Mouse (Mus musculus): ENCODE data around the gene Rack1. TPM values are rescaled to one million over a fixed set of nuclear protein-coding genes. Genes with fewer than 3 reads are reported as not detected.
"Not testable (repeated sequence)": the region's sequence is repeated elsewhere in the genome, so short reads cannot be mapped to it uniquely, and the experiment has no call there.

Gene Rack1
- polyA plus RNA-seq (2016; fragmentation: Nextera tagmentation; extraction: Ambion mirVana), result 442 and 512 TPM in 2 replicates

GRCm38 (mm10) chr11:48799921-48800701 is at the start of gene Rack1:
Gene Rack1 (plus strand): TSS chr11:48800332.
- peak; percentile 94 for ATAC-seq (ENCODE audit: low FRiP score)
- Histone ChIP-seq H3K4me1 (peaks cover 33% of the 10 kb centered on the region), H3K27me3 (no peaks in the 10 kb centered on the region), H3K36me3 (peaks cover 37% of the 10 kb centered on the region), H3K4me2 (replicated peaks) (peak within 1 kb of the TSS; percentile 97), H3K9ac (peak within 1 kb of the TSS; percentile 92), H3K9me3 (replicated peaks) (no peaks in the 10 kb centered on the region), H3K27ac (peak within 1 kb of the TSS; percentile 95), H3K4me3 (peak within 1 kb of the TSS; percentile 82)
- WGBS, result under 1% methylated on average over 47 of the region's 47 CpGs

- Histone ChIP-seq H3K4me2 (replicated peaks) (no peak overlapping the region), H3K4me3 (no peak overlapping the region), H3K27ac (no peak overlapping the region), H3K4me1 (no peaks in the 10 kb centered on the region), H3K9ac (no peak overlapping the region), H3K36me3 (no peaks in the 10 kb centered on the region), H3K27me3 (no peaks in the 10 kb centered on the region), H3K9me3 (replicated peaks) (no peaks in the 10 kb centered on the region)
- ATAC-seq (ENCODE audit: low FRiP score), result no peak
- WGBS, result 97% methylated on average over 6 of the region's 6 CpGs
These were observed 49.7 kb upstream of the Rack1 start for GRCm38 (mm10) chr11:48750428-48750827.

- not testable (repeated sequence) for H3K4me1 ChIP-seq; H3K27me3 ChIP-seq; H3K27ac ChIP-seq; H3K4me3 ChIP-seq; H3K4me2 ChIP-seq (replicated peaks); H3K9ac ChIP-seq; H3K9me3 ChIP-seq (replicated peaks); ATAC-seq (ENCODE audit: low FRiP score); H3K36me3 ChIP-seq
- WGBS, result 93% methylated on average over 18 of the region's 18 CpGs
These were observed 46.6 kb upstream of the Rack1 start for GRCm38 (mm10) chr11:48753534-48753933.

GRCm38 (mm10) chr11:48759021-48759420 is 41.1 kb upstream of the Rack1 start:
- 80% methylated on average over 8 of the region's 8 CpGs for WGBS
- Histone ChIP-seq H3K27me3 (no peaks in the 10 kb centered on the region; the same call in 1 of the 2 replicates), H3K9me3 (replicated peaks) (no peaks in the 10 kb centered on the region), H3K27ac (no peak overlapping the region), H3K4me2 (replicated peaks) (no peak overlapping the region), H3K36me3 (no peaks in the 10 kb centered on the region), H3K9ac (no peak overlapping the region), H3K4me1 (no peaks in the 10 kb centered on the region), H3K4me3 (no peak overlapping the region)
- no peak for ATAC-seq (ENCODE audit: low FRiP score)

GRCm38 (mm10) chr11:48764119-48764518 is 36.0 kb upstream of the Rack1 start:
- no peaks in the 10 kb centered on the region for H3K36me3 ChIP-seq
- no peak for ATAC-seq (ENCODE audit: low FRiP score)
- no peaks in the 10 kb centered on the region; the same call in 1 of the 2 replicates for H3K27me3 ChIP-seq
- no peak overlapping the region for H3K9ac ChIP-seq
- no peak overlapping the region for H3K4me2 ChIP-seq (replicated peaks)
- no peak overlapping the region for H3K27ac ChIP-seq
- no peaks in the 10 kb centered on the region for H3K9me3 ChIP-seq (replicated peaks)
- H3K4me1 ChIP-seq, result no peaks in the 10 kb centered on the region
- no peak overlapping the region for H3K4me3 ChIP-seq
- 93% methylated on average over 9 of the region's 9 CpGs for WGBS

GRCm38 (mm10) chr11:48767195-48767876 is 32.8 kb upstream of the Rack1 start:
- no peak overlapping the region for H3K27ac ChIP-seq
- H3K9ac ChIP-seq, result no peak overlapping the region
- no peak overlapping the region for H3K4me3 ChIP-seq
- 81% methylated on average over 14 of the region's 14 CpGs for WGBS
- H3K36me3 ChIP-seq, result no peaks in the 10 kb centered on the region
- no peak overlapping the region for H3K4me2 ChIP-seq (replicated peaks)
- H3K9me3 ChIP-seq (replicated peaks), result no peaks in the 10 kb centered on the region
- H3K4me1 ChIP-seq, result no peaks in the 10 kb centered on the region
- H3K27me3 ChIP-seq, result no peaks in the 10 kb centered on the region
- ATAC-seq (ENCODE audit: low FRiP score), result no peak

GRCm38 (mm10) chr11:48771691-48772090 is 28.4 kb upstream of the Rack1 start:
- WGBS, result 10% methylated on average over 2 of the region's 2 CpGs
- Histone ChIP-seq H3K36me3 (no peaks in the 10 kb centered on the region), H3K9me3 (replicated peaks) (no peaks in the 10 kb centered on the region), H3K4me2 (replicated peaks) (no peak overlapping the region), H3K4me3 (no peak overlapping the region), H3K9ac (no peak overlapping the region), H3K27me3 (no peaks in the 10 kb centered on the region), H3K4me1 (no peaks in the 10 kb centered on the region), H3K27ac (no peak overlapping the region)
- no peak for ATAC-seq (ENCODE audit: low FRiP score)

GRCm38 (mm10) chr11:48774443-48775298 is 25.5 kb upstream of the Rack1 start:
- H3K27ac ChIP-seq, result no peak overlapping the region
- H3K4me2 ChIP-seq (replicated peaks), result peak overlapping the region; percentile 24
- H3K9ac ChIP-seq, result no peak overlapping the region
- no peaks in the 10 kb centered on the region for H3K9me3 ChIP-seq (replicated peaks)
- 38% methylated on average over 17 of the region's 17 CpGs for whole genome bisulfite sequencing
- ATAC-seq (ENCODE audit: low FRiP score), result peak; percentile 27; the same call in 1 of the 2 replicates
- no peaks in the 10 kb centered on the region for H3K4me1 ChIP-seq
- no peaks in the 10 kb centered on the region for H3K36me3 ChIP-seq
- H3K27me3 ChIP-seq, result no peaks in the 10 kb centered on the region
- H3K4me3 ChIP-seq, result no peak overlapping the region

- 3% methylated on average over 7 of the region's 7 CpGs for WGBS
- H3K9me3 ChIP-seq (replicated peaks), result no peaks in the 10 kb centered on the region
- H3K27me3 ChIP-seq, result no peaks in the 10 kb centered on the region
- no peaks in the 10 kb centered on the region for H3K4me1 ChIP-seq
- H3K4me2 ChIP-seq (replicated peaks), result 0 out of 2 replicates have a peak overlapping the region, but pooled peaks have one; percentile 18
- no peak for ATAC-seq (ENCODE audit: low FRiP score)
- no peak overlapping the region for H3K4me3 ChIP-seq
- H3K9ac ChIP-seq, result no peak overlapping the region
- H3K36me3 ChIP-seq, result no peaks in the 10 kb centered on the region
- H3K27ac ChIP-seq, result no peak overlapping the region
These were observed 24.6 kb upstream of the Rack1 start for GRCm38 (mm10) chr11:48775483-48775882.

GRCm38 (mm10) chr11:48776664-48777063 is 23.5 kb upstream of the Rack1 start:
- H3K4me1 ChIP-seq, result no peaks in the 10 kb centered on the region
- no peak overlapping the region for H3K9ac ChIP-seq
- no peak overlapping the region for H3K4me2 ChIP-seq (replicated peaks)
- H3K27me3 ChIP-seq, result no peaks in the 10 kb centered on the region
- 0 out of 2 replicates have a peak, but pooled peaks have one; percentile 6 for ATAC-seq (ENCODE audit: low FRiP score)
- no peaks in the 10 kb centered on the region for H3K9me3 ChIP-seq (replicated peaks)
- no peak overlapping the region for H3K27ac ChIP-seq
- 46% methylated on average over 9 of the region's 9 CpGs for WGBS
- no peak overlapping the region for H3K4me3 ChIP-seq
- H3K36me3 ChIP-seq, result no peaks in the 10 kb centered on the region

- Histone ChIP-seq H3K4me1 (no peaks in the 10 kb centered on the region), H3K27me3 (no peaks in the 10 kb centered on the region), H3K9me3 (replicated peaks) (no peaks in the 10 kb centered on the region), H3K27ac (no peak overlapping the region), H3K36me3 (no peaks in the 10 kb centered on the region), H3K4me3 (no peak overlapping the region), H3K4me2 (replicated peaks) (no peak overlapping the region), H3K9ac (no peak overlapping the region)
- no peak for ATAC-seq (ENCODE audit: low FRiP score)
- 93% methylated on average over 9 of the region's 9 CpGs for WGBS
These were observed 22.8 kb upstream of the Rack1 start for GRCm38 (mm10) chr11:48777303-48777702.

GRCm38 (mm10) chr11:48779450-48779849 is 20.7 kb upstream of the Rack1 start:
- Histone ChIP-seq H3K9ac (no peak overlapping the region), H3K4me1 (no peaks in the 10 kb centered on the region), H3K4me2 (replicated peaks) (no peak overlapping the region), H3K4me3 (no peak overlapping the region), H3K27me3 (no peaks in the 10 kb centered on the region), H3K9me3 (replicated peaks) (no peaks in the 10 kb centered on the region), H3K27ac (no peak overlapping the region), H3K36me3 (no peaks in the 10 kb centered on the region)
- 30% methylated on average over 7 of the region's 7 CpGs for WGBS
- ATAC-seq (ENCODE audit: low FRiP score), result no peak

All from hindbrain, embryonic 12.5 days (tissue).